Mouse (Mus musculus) lung, embryonic 16.5 days (tissue): ENCODE measurements at regions not wholly inside any gene's neighbourhood (a gene's known extent, or its start where the extent isn't known, plus 50 kb on each side); places are given as distances from the start of the nearest gene placed in this dataset.

Experiments
- ATAC-seq: fragments of 200-750 bp; cut with Nextera tagmentation; 2 replicates; pipeline ENCODE4 v1.8.0; 2017; ENCODE audit warnings: low read depth, mild to moderate bottlenecking, moderate library complexity
- H3K27ac ChIP-seq: fragments of 300-500 bp; sonication (generic); 2 replicates; pipeline ENCODE4 v1.5.1; 2014; ENCODE audit warnings: mild to moderate bottlenecking, control low read depth, low read length
- H3K27me3 ChIP-seq: fragments of 300-500 bp; sonication (generic); 2 replicates; pipeline ENCODE4 v1.6.1; 2014; ENCODE audit warnings: low read depth, low read length, mixed read lengths; ENCODE audit not compliant: control insufficient read depth, insufficient read depth
- H3K36me3 ChIP-seq: fragments of 300-500 bp; sonication (generic); 2 replicates; pipeline ENCODE4 v1.6.1; 2014; ENCODE audit warnings: low read length; ENCODE audit not compliant: control insufficient read depth, insufficient read depth
- H3K4me1 ChIP-seq: fragments of 300-500 bp; sonication (generic); replicated peaks from 2 replicates; pipeline ENCODE4 v1.6.1; 2014; ENCODE audit warnings: low read length, mixed read lengths; ENCODE audit not compliant: control insufficient read depth, insufficient read depth
- H3K4me2 ChIP-seq: fragments of 300-500 bp; sonication (generic); 2 replicates; pipeline ENCODE4 v1.6.1; 2014; ENCODE audit warnings: low read depth, low read length, control low read depth
- H3K4me3 ChIP-seq: fragments of 300-500 bp; sonication (generic); 2 replicates; pipeline ENCODE4 v1.5.1; 2014; ENCODE audit warnings: mild to moderate bottlenecking, low read length, control low read depth
- H3K9ac ChIP-seq: fragments of 300-500 bp; sonication (generic); 2 replicates; pipeline ENCODE4 v1.6.1; 2014; ENCODE audit warnings: low read length, control low read depth
- H3K9me3 ChIP-seq: fragments of 300-500 bp; sonication (generic); 2 replicates; pipeline ENCODE4 v1.6.1; 2016; ENCODE audit warnings: low read length; ENCODE audit not compliant: control insufficient read depth
- WGBS: fragments of 180-500 bp; shearing (Covaris S2); extraction: QIAGEN DNeasy Blood & Tissue Kit; methylation state at CpG from one replicate; pipeline ENCODE4 v1.1.7; 2014; 5-methylcytosine and 5-hydroxymethylcytosine counted together

DNA sequence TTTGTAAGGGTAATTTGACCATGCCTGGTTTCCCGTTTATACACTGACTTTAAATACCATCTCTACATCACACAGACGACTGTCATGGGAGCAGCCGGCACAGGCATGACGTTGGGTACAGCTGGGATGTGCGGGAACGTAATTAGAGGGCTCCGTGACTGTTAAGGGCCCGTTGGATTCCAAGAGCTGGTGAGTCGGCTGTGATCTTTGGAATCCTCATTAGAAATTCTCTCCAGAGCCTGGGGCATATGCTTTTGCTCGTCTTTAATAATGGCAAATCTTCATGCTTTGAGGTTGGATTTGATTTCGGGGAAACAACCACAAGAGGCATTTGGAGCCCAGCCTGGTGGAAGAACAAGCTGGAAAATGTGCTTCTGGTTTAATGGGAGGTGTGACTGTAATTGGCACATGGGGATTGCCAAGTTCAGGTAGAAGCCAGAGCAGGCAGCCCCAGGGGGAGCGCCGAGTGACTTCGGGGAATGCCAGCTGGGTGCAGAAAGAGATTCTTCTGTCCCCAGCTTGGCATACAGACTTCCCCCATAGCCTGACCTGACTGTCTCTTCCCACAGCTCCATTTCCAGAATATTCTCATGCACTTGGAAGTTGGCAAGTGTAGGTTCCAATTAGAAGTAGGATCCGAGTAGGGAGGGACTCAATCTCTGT, 275.4 kb upstream of the 4930535I16Rik start:
- H3K27me3 ChIP-seq = peaks cover 15% of the 10 kb centered on the region
- 81% methylated on average over 15 of the region's 15 CpGs for WGBS
- H3K9me3 ChIP-seq = no peaks in the 10 kb centered on the region
- H3K4me1 ChIP-seq = 0 out of 2 replicates have a peak, but pooled peaks cover 2% of the 10 kb centered on the region
- no peak overlapping the region for H3K4me3 ChIP-seq
- ATAC-seq = no peak
- no peak overlapping the region for H3K9ac ChIP-seq
- H3K36me3 ChIP-seq = no peaks in the 10 kb centered on the region
- H3K27ac ChIP-seq = no peak overlapping the region
- no peak overlapping the region for H3K4me2 ChIP-seq

DNA sequence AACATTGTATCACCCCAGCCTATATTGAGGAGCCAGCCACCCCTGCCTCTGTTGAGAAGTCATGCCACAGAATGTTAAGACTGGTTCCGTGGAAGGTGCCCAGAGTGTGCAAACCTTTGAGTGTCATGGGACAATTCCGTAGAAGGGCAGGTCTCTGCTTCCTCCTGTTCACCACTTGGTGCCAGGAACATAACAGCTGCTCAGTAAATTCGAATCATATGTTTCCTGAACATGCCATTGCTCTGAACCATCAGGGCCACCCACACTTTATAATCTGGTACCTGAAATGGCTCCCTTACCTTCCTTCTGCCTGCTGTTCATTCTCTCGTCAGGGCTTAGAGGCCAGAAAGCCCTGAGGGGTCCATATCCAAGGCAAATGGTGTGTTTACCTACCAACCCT, 273.0 kb upstream of the 4930535I16Rik start:
- Histone ChIP-seq H3K4me3 (no peak overlapping the region), H3K9me3 (no peaks in the 10 kb centered on the region), H3K4me2 (no peak overlapping the region), H3K4me1 (0 out of 2 replicates have a peak, but pooled peaks cover 2% of the 10 kb centered on the region), H3K27me3 (peaks cover 12% of the 10 kb centered on the region), H3K27ac (no peak overlapping the region), H3K9ac (no peak overlapping the region), H3K36me3 (no peaks in the 10 kb centered on the region)
- WGBS = 75% methylated on average over 4 of the region's 4 CpGs
- ATAC-seq = no peak

DNA sequence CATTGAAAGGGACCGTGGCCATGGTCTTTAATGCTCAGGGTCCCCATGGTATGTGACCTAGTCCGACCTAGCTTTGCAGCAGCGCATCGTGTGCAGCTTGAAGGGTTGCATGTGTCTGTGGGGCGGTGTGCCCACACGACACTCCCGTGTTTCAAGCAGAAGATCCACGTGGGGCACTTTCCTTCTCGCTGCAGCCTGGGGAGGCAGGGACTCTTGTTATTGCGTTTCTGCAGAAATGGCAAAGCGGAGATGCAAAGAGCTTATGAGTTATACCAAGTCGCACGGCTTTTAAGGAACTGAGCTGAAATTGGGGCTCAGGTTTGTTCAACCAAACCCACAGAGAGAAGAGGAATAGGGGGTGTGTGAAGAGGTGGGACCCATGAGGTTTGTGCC, 272.2 kb upstream of the 4930535I16Rik start:
- H3K9me3 ChIP-seq = no peaks in the 10 kb centered on the region
- no peak for ATAC-seq
- H3K27me3 ChIP-seq = peaks cover 12% of the 10 kb centered on the region
- 53% methylated on average over 13 of the region's 13 CpGs for WGBS
- H3K9ac ChIP-seq = no peak overlapping the region
- no peak overlapping the region for H3K27ac ChIP-seq
- H3K4me2 ChIP-seq = no peak overlapping the region
- no peaks in the 10 kb centered on the region for H3K36me3 ChIP-seq
- H3K4me1 ChIP-seq = 0 out of 2 replicates have a peak, but pooled peaks cover 2% of the 10 kb centered on the region
- no peak overlapping the region for H3K4me3 ChIP-seq

- ATAC-seq = peak; percentile 67; the same call in 1 of the 2 replicates
- Histone ChIP-seq H3K4me3 (no peak overlapping the region), H3K9ac (no peak overlapping the region), H3K9me3 (no peaks in the 10 kb centered on the region), H3K4me1 (0 out of 2 replicates have a peak, but pooled peaks cover 2% of the 10 kb centered on the region), H3K27me3 (peaks cover 12% of the 10 kb centered on the region), H3K27ac (no peak overlapping the region), H3K4me2 (no peak overlapping the region), H3K36me3 (no peaks in the 10 kb centered on the region)
- WGBS = 9% methylated on average over 23 of the region's 24 CpGs
These were observed 271.6 kb upstream of the 4930535I16Rik start for GRCm38 (mm10) chr4:124189352-124189992.

DNA sequence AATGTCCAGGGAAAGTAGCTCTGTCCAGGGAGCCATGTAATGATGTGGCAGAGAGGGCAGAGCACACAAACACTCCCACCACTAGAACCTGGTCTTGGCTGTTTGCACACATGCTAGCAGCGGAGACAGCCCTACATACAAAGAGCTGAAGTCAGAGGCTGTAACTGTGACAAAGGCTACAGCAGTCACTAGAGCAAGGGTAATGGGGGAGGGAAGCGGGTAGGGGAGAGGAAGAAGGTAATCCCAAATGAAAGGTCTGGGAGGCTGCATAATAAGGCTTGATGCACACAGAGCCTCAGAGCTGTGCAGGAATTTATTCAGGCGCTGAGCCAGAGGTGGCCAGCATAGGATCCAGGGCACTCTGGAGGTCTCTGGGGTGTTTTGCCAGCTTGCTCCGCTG, 269.3 kb upstream of the 4930535I16Rik start:
- Histone ChIP-seq H3K27ac (no peak overlapping the region), H3K9me3 (no peaks in the 10 kb centered on the region), H3K4me2 (no peak overlapping the region), H3K4me3 (no peak overlapping the region), H3K27me3 (peaks cover 12% of the 10 kb centered on the region), H3K9ac (no peak overlapping the region), H3K36me3 (no peaks in the 10 kb centered on the region), H3K4me1 (0 out of 2 replicates have a peak, but pooled peaks cover 2% of the 10 kb centered on the region)
- ATAC-seq = no peak
- 75% methylated on average over 4 of the region's 4 CpGs for WGBS

GRCm38 (mm10) chr4:124181335-124181734, 263.5 kb upstream of the 4930535I16Rik start:
- peaks cover 11% of the 10 kb centered on the region; the same call in 1 of the 2 replicates for H3K4me1 ChIP-seq
- WGBS = 44% methylated on average over 4 of the region's 4 CpGs
- peaks cover 21% of the 10 kb centered on the region for H3K27me3 ChIP-seq

DNA sequence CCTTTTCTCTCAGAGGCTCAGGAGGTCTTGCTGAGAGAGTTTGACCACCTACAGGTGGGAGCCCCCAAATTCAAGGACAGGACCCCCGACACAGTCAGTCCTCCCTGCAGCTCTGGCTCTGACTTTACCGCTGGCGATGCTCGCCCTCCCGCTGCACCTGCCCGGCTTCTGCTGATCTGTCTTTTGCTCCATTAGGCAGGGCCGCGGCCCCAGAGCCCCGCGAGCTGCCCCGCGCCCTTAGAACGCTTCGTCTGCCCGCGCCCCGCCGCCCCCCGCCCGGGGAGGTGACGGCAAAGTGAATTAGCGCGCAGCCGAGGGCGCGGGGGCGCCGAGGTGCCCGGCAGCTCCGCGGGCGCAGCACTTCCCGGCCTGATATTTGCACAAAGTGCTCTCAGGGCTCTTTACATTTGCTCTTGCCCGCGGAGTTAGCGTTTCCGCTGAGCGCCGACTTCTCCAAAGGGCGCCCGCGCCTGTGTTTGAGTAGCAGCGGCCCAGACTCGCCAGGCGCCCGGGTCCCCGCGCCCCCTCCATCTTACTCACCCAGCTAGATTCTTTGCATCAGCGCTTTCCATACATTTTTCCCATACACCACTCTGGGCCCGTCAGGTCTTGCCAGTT, 260.7 kb upstream of the 4930535I16Rik start:
- Histone ChIP-seq H3K9ac (peak overlapping the region; percentile 58), H3K4me3 (peak overlapping the region; percentile 48), H3K9me3 (no peaks in the 10 kb centered on the region), H3K36me3 (no peaks in the 10 kb centered on the region), H3K27ac (peak overlapping the region; percentile 61), H3K27me3 (peaks cover 21% of the 10 kb centered on the region), H3K4me1 (peaks cover 11% of the 10 kb centered on the region; the same call in 1 of the 2 replicates), H3K4me2 (peak overlapping the region; percentile 86)
- WGBS = 1% methylated on average over 48 of the region's 50 CpGs
- peak; percentile 74 for ATAC-seq

More at GRCm38 (mm10) chr4:124181335-124181734, 263.5 kb upstream of the 4930535I16Rik start:
- Histone ChIP-seq H3K27ac (no peak overlapping the region), H3K4me2 (no peak overlapping the region), H3K9me3 (no peaks in the 10 kb centered on the region), H3K4me3 (no peak overlapping the region), H3K36me3 (no peaks in the 10 kb centered on the region), H3K9ac (no peak overlapping the region)
- ATAC-seq = peak; percentile 72

DNA sequence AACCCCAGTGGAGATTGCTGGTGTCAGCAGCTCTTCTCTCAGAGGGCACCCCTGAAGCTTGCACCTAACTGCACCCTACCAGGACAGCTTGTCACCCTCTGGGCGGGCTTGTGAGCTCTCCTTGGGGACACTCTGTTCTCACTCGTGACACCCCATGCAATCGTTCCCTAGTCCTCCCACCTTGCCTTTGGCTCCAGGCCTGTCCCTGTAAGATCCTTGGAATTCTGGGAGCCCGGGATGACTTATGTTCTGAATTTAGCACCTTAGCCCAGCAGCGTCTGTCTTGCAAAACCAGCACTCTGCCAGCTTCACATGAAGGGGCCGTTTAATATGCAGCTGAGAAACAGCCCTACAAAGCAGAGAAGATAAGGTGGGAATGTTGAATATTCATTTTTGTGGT, 257.7 kb upstream of the 4930535I16Rik start:
- peaks cover 21% of the 10 kb centered on the region for H3K27me3 ChIP-seq
- no peaks in the 10 kb centered on the region for H3K9me3 ChIP-seq
- no peak for ATAC-seq
- peaks cover 11% of the 10 kb centered on the region; the same call in 1 of the 2 replicates for H3K4me1 ChIP-seq
- H3K36me3 ChIP-seq = no peaks in the 10 kb centered on the region
- no peak overlapping the region for H3K4me3 ChIP-seq
- H3K9ac ChIP-seq = no peak overlapping the region
- no peak overlapping the region for H3K27ac ChIP-seq
- no peak overlapping the region for H3K4me2 ChIP-seq
- 46% methylated on average over 6 of the region's 6 CpGs for WGBS

DNA sequence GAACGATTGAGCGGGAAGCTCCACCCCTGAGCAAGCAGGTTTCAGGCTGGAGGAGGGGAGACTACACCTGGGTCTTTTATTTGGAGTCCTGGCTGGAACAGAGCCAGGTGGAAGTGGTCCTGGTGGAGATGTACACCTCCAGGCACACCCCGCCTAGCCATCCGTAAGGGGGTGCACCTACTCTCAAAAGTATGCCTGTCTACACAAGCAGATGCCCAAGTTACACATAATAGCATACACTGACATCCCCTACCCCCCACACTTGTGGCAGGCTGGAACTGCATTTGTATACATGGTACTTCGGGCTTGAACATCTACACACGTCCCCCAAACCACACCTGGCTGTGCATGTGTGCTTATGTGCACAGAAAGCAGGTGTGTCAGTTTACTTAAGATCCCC, 236.8 kb upstream of the 4930535I16Rik start:
- 56% methylated on average over 6 of the region's 6 CpGs for WGBS

More for the DNA sequence above, 236.8 kb upstream of the 4930535I16Rik start:
- ATAC-seq = no peak
- peaks cover 3% of the 10 kb centered on the region; the same call in 1 of the 2 replicates for H3K27me3 ChIP-seq
- no peak overlapping the region for H3K4me2 ChIP-seq
- no peak overlapping the region for H3K9ac ChIP-seq
- no peaks in the 10 kb centered on the region for H3K36me3 ChIP-seq
- no peak overlapping the region for H3K27ac ChIP-seq
- no peak overlapping the region for H3K4me3 ChIP-seq
- H3K4me1 ChIP-seq = no peaks in the 10 kb centered on the region
- H3K9me3 ChIP-seq = no peaks in the 10 kb centered on the region
